Mouse (Mus musculus): ENCODE measurements around the gene Stambpl1.

DNA sequence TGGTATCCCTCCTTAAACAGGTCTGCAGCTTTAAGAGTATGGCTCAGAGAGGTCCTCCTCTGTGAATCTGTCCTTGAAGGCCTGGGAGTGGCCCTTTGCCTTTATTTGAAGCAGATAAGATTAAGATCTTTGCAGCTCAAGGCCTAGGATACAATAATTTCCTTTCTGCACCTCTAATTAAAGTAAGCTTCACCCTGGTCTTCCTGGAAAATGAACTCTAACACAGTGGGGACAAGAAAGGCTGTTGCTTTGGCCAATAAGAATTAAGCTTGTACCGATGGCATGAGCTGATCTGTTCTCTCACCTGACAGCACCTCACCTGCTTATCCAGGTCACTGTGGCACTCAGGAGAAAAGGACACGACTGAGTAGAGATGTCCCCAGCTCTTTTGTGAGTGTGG is 18.8 kb downstream of the Stambpl1 start:
- TF ChIP-seq CTCF (IDR thresholded peaks at IDR 0.05; ENCODE audit: borderline replicate concordance, insufficient read depth, low read length) (no peak), POLR2A (IDR thresholded peaks at IDR 0.05; ENCODE audit: low read depth, low read length) (no peak)
